Mouse (Mus musculus) gastrocnemius, adult 2 months (tissue): ENCODE data around the gene Prkar1b. TPM values are rescaled to one million over a fixed set of nuclear protein-coding genes. Genes with fewer than 3 reads are reported as not detected.
A peak's percentile ranks its signal among the peaks of the same experiment; 100 is the strongest.

ENCODE experiments used
- DNase-seq: peaks from one replicate; pipeline ENCODE4 v3.0.0; 2022
- H3K27ac ChIP-seq: fragments of 200-600 bp; 2 replicates; pipeline ENCODE4 v1.8.1; 2022; ENCODE audit warnings: mild to moderate bottlenecking
- H3K4me3 ChIP-seq: fragments of 200-600 bp; 2 replicates; pipeline ENCODE4 v1.8.1; 2022; ENCODE audit warnings: mild to moderate bottlenecking, moderate library complexity
- CTCF ChIP-seq: fragments of 200-600 bp; IDR thresholded peaks from 2 replicates; pipeline ENCODE4 v1.8.1; 2022; ENCODE audit warnings: antibody characterized with exemption, mild to moderate bottlenecking, moderate library complexity
- intact Hi-C: fragments of 180-260 bp; cut with DNase I; formaldehyde crosslinking; loops from one replicate; pipeline ENCODE4 v1.15.1; 2025
- total RNA-seq, 2 experiments: library from RNA; stranded (reverse); gene quantifications; 2 replicates each; pipeline ENCODE4 v1.2.3; 2021

Prkar1b gene
- total RNA-seq, 2 experiments from 2014 or later = 0.59 to 1.4 TPM

GRCm38 (mm10) chr5:139084831-139085519, 64.8 kb downstream of the Prkar1b start:
- peak; percentile 79 for DNase-seq
- Histone ChIP-seq H3K27ac (no peak overlapping the region), H3K4me3 (no peak overlapping the region)
- peak; percentile 78 for TF ChIP-seq CTCF
- intact Hi-C loops = loop anchor here (1.0 to 5.0 kb wide), 2 partner anchors 88 to 237 kb away; partner anchors contain the start of gene Pdgfa

DNA sequence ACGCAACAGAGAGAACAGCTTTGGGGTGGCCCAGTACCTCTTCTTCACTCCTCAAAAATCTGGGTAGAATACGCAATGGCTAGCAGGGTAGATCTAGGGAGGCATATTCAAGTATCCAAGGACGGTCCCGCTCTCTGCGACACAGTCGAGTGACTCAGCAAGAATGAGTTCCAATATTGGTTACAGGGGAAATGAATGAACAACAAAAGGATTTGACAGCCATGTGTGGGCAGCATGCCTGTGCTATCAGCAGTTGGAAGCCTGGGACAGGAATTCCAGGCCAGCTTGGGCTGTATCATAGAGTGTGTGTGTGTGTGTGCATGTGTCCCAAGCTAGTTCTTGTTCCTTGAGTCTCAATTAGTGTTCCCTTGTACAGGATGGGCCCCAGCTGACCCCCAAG, 65.5 kb downstream of the Prkar1b start:
- DNase-seq = no peak
- no peak overlapping the region for H3K27ac ChIP-seq
- no peak overlapping the region for H3K4me3 ChIP-seq
- intact Hi-C loops = loop anchor here (5.0 kb wide), 1 partner anchor 87 kb away; the partner anchor contains the start of gene Pdgfa
- no peak for TF ChIP-seq CTCF

DNA sequence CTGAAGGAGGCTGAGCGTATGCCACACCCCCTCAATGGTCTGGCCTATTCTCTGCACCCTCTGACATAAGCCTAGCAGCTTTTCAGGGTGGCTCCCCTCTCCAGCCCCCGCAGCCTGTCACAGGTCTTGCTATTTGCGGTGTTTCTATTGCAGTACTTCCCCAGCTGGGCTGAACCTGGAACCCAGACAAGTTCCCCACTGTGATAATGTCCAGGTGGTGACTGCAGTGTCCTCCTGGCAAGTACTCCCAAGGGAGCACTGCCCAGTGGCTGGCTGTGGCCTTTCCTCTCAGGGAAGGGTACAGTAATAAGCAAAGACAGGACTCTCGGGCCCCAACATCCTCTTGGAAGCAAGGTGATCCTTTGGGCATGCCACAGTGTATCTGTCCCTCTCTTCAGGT, 66.0 kb downstream of the Prkar1b start:
- H3K27ac ChIP-seq = 0 out of 2 replicates have a peak overlapping the region, but pooled peaks have one; percentile 17
- TF ChIP-seq CTCF = no peak
- no peak overlapping the region for H3K4me3 ChIP-seq
- peak; percentile 28 for DNase-seq
- intact Hi-C loops = loop anchor here (5.0 kb wide), 1 partner anchor 87 kb away; the partner anchor contains the start of gene Pdgfa

GRCm38 (mm10) chr5:139081370-139081769, 68.4 kb downstream of the Prkar1b start:
- no peak for TF ChIP-seq CTCF
- DNase-seq = peak; percentile 39
- Histone ChIP-seq H3K27ac (peak overlapping the region; percentile 79), H3K4me3 (no peak overlapping the region)
- intact Hi-C loops = loop anchor here (5.0 kb wide), 1 partner anchor 84 kb away; the partner anchor contains the start of gene Pdgfa

- no peak overlapping the region for H3K4me3 ChIP-seq
- DNase-seq = no peak
- H3K27ac ChIP-seq = no peak overlapping the region
- no peak for TF ChIP-seq CTCF
- intact Hi-C loops = no loop called here
Observed at GRCm38 (mm10) chr5:139078156-139078462, 71.7 kb downstream of the Prkar1b start.

GRCm38 (mm10) chr5:139077311-139078155, 72.3 kb downstream of the Prkar1b start:
- H3K4me3 ChIP-seq = no peak overlapping the region
- no peak overlapping the region for H3K27ac ChIP-seq
- intact Hi-C loops = no loop called here
- no peak for DNase-seq
- TF ChIP-seq CTCF = no peak

- no peak for TF ChIP-seq CTCF
- intact Hi-C loops = no loop called here
- DNase-seq = peak; percentile 51
- H3K4me3 ChIP-seq = no peak overlapping the region
- 0 out of 2 replicates have a peak overlapping the region, but pooled peaks have one; percentile 10 for H3K27ac ChIP-seq
Observed at GRCm38 (mm10) chr5:139076450-139076849, 73.4 kb downstream of the Prkar1b start.

DNA sequence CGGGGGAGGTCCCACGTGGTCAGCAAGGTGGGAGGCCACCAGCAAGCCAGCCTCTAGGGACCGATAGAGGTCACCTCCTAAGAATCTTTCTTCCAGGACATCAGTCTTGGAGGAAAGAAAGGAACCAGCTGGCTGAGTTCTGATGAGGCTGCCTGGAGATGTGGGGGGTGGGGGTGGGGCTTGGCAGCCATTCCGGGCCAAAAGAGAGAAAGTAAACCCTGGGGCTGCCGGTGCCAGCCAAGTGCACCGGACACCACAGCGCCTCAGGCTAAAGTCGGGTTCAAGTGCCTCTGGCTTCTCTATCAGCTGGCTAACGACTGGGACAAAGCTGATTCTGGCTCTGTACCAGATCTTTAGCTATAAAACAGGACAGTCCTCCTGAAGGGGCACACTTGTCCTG, 74.0 kb downstream of the Prkar1b start:
- DNase-seq = no peak
- no peak for TF ChIP-seq CTCF
- Histone ChIP-seq H3K27ac (no peak overlapping the region), H3K4me3 (no peak overlapping the region)
- intact Hi-C loops = loop anchor here (2.0 kb wide), 1 partner anchor 103 kb away; no protein-coding TSS in a partner anchor

- DNase-seq = peak; percentile 69
- intact Hi-C loops = loop anchor here (2.0 kb wide), 1 partner anchor 104 kb away; no protein-coding TSS in a partner anchor
Observed at GRCm38 (mm10) chr5:139075125-139075524, 74.7 kb downstream of the Prkar1b start.

DNA sequence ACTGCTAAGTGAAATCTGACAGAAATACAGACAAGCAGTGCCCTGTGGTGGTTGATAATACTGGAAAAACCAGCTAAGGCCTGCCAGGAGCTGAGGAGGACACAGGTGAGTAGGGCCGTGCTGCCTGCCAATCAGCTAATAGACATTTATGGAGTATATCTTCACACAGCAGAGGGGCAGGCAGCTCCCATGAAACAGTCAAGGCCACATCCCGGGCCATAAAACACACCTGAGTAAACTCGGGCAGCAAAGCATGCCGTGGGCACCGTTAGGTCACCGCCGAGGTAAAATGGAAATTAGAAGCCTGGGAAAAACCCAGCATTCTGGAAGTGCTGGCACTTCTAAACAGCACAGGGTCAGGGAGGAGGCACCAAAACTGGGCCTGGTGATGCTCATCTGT, 75.8 kb downstream of the Prkar1b start:
- intact Hi-C loops = loop anchor here (2.0 kb wide), 1 partner anchor 105 kb away; no protein-coding TSS in a partner anchor
- no peak overlapping the region for H3K4me3 ChIP-seq
- no peak for DNase-seq
- H3K27ac ChIP-seq = no peak overlapping the region
- no peak for TF ChIP-seq CTCF

More at GRCm38 (mm10) chr5:139075125-139075524, 74.7 kb downstream of the Prkar1b start:
- Histone ChIP-seq H3K27ac (no peak overlapping the region), H3K4me3 (no peak overlapping the region)
- TF ChIP-seq CTCF = peak; percentile 83

GRCm38 (mm10) chr5:139072866-139073265, 76.9 kb downstream of the Prkar1b start:
- intact Hi-C loops = no loop called here
- H3K4me3 ChIP-seq = no peak overlapping the region
- no peak for DNase-seq
- no peak for TF ChIP-seq CTCF
- no peak overlapping the region for H3K27ac ChIP-seq

DNA sequence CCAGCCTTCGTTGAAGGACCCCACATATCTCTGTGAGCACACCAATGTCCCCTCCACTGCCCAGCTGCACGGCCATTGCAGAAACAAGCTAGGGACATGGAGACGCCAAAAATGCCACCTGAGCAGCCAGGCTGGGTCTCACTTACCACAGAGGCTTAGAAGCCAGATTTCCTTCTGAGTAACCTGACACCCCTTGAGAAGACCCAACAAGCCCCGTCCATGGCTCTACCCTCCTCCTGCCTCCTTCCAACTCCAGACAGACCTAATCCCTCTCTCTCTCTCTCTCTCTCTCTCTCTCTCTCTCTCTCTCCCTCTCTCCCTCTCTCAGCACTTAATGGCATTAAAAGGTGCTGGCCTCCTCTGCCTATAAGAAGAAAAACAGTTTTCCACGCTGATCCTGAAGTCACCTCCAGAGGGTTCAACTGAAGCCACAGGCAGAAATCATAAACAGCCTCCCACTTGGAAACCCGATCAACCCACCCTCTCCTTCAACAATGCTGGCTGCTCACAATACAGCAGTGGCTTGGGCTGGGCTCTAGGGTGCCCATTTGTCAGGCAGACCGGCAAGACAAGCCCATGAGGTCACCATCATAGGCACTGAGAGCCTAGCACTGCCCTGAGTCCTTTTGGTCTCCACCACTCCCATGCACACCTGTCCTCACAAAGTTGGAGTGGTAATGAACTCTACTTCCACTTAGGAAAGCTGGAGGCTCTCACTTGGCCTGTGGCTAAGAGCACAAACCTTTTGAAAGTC, 82.8 kb downstream of the Prkar1b start:
- H3K27ac ChIP-seq = peak overlapping the region; percentile 24; the same call in 1 of the 2 replicates
- no peak overlapping the region for H3K4me3 ChIP-seq
- TF ChIP-seq CTCF = no peak
- peak; percentile 47 for DNase-seq
- intact Hi-C loops = no loop called here
